Mouse (Mus musculus): ENCODE measurements at regions not wholly inside any gene's neighbourhood (a gene's known extent, or its start where the extent isn't known, plus 50 kb on each side); places are given as distances from the start of the nearest gene placed in this dataset.

GRCm38 (mm10) chr7:136021071-136021470, 304.9 kb upstream of the Mki67 start:
- Histone ChIP-seq H3K4me3 (replicated peaks; ENCODE audit: extremely low read depth, low read depth, low read length) (no peak overlapping the region), H3K4me1 (ENCODE audit: control insufficient read depth, insufficient read depth, low read length) (no peaks in the 10 kb centered on the region)
- 61% methylated on average over 2 of the region's 2 CpGs for WGBS
- DNase-seq = no peak
- no peak for TF ChIP-seq CTCF (IDR thresholded peaks at IDR 0.05; ENCODE audit: insufficient read depth, low read length)
- TF ChIP-seq POLR2A (IDR thresholded peaks at IDR 0.05; ENCODE audit: borderline replicate concordance, extremely low read depth, low read depth, low read length) = no peak

DNA sequence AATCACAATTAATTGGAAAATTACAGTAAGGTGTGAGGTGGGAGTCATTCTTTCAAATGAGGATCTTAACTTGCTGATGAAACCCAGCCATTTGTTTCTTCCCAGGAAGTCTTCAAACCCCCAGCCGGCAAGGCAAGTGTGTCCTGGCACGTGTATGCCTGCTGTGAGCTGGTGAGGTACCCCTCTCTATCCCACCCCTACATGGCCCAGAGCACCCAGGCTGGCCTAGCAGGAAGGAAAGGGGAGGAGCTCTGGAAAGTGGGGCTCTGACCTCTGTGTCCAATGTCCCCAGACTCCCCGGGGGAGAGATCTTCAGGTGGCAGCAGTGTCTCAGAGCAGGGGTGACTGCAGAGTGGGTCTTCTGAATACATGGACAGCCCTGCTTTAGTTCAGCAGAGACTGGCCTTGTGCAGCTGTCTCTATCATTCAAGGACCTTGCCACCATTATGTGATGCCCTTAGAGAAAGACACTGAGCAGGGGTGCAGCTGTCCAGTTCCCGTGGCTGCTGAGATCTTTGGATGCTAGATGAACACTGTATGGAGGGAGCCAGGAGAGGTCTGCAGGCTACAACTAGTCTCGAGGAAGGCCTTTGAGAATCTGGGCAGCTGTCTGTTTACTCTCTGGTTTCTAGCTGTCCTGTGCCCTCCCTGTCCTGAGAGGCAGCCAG, 306.8 kb upstream of the Mki67 start:
- DNase-seq = no peak
- no peaks in the 10 kb centered on the region for H3K4me1 ChIP-seq (ENCODE audit: control insufficient read depth, insufficient read depth, low read length)
- WGBS = 57% methylated on average over 5 of the region's 5 CpGs
- no peak for TF ChIP-seq CTCF (IDR thresholded peaks at IDR 0.05; ENCODE audit: insufficient read depth, low read length)
- TF ChIP-seq POLR2A (IDR thresholded peaks at IDR 0.05; ENCODE audit: borderline replicate concordance, extremely low read depth, low read depth, low read length) = no peak
- H3K4me3 ChIP-seq (replicated peaks; ENCODE audit: extremely low read depth, low read depth, low read length) = no peak overlapping the region

- no peaks in the 10 kb centered on the region for H3K4me1 ChIP-seq (ENCODE audit: control insufficient read depth, insufficient read depth, low read length)
- 68% methylated on average over 7 of the region's 7 CpGs for WGBS
- no peak for TF ChIP-seq CTCF (IDR thresholded peaks at IDR 0.05; ENCODE audit: insufficient read depth, low read length)
- no peak for TF ChIP-seq POLR2A (IDR thresholded peaks at IDR 0.05; ENCODE audit: borderline replicate concordance, extremely low read depth, low read depth, low read length)
- no peak overlapping the region for H3K4me3 ChIP-seq (replicated peaks; ENCODE audit: extremely low read depth, low read depth, low read length)
- DNase-seq = no peak
Measured at GRCm38 (mm10) chr7:136026451-136026850, 310.3 kb upstream of the Mki67 start.

DNA sequence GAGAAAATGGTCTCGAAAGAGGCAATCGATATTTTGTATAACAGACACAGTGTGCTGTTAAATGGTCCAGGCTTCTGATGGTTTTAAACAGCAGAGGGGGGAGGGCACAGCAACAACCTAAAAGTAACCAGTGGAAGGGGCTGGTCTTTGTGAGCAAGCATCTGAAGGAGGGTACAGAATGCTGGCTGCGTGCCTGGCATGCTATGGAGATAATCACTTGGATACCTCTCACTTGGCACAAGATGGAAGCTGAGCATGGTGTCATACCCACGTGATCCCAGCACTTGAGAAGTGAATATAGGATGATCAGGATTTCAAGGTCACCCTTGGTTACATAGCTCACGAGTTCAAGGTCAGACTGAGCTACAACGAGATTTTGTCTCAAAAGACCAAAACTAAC, 315.9 kb upstream of the Mki67 start:
- Histone ChIP-seq H3K4me1 (ENCODE audit: control insufficient read depth, insufficient read depth, low read length) (no peaks in the 10 kb centered on the region), H3K4me3 (replicated peaks; ENCODE audit: extremely low read depth, low read depth, low read length) (no peak overlapping the region)
- TF ChIP-seq CTCF (IDR thresholded peaks at IDR 0.05; ENCODE audit: insufficient read depth, low read length) (no peak), POLR2A (IDR thresholded peaks at IDR 0.05; ENCODE audit: borderline replicate concordance, extremely low read depth, low read depth, low read length) (no peak)
- WGBS = 77% methylated on average over 6 of the region's 6 CpGs
- no peak for DNase-seq

DNA sequence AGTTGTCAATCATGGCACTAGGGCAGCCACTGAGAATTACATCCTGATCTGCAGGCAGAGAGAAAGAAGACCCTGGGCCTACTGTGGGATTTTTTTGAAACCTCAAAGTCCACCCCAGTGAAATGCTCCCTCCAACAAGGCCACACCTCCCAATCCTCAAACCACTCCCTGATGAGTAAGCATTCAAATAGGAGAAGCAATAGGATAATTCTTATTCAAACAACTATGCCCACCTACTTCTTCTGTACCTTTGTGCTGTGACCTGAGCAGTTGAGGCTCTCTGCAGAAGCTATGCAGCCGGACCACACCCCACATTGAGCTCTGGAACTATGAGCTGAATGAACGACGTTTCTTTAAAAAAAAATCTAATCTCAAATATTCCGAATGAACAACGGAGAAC, 317.4 kb upstream of the Mki67 start:
- WGBS = 87% methylated on average over 5 of the region's 5 CpGs

GRCm38 (mm10) chr7:136035735-136036134, 319.6 kb upstream of the Mki67 start:
- Histone ChIP-seq H3K4me1 (ENCODE audit: control insufficient read depth, insufficient read depth, low read length) (no peaks in the 10 kb centered on the region), H3K4me3 (replicated peaks; ENCODE audit: extremely low read depth, low read depth, low read length) (no peak overlapping the region)
- 65% methylated on average over 7 of the region's 7 CpGs for WGBS
- DNase-seq = no peak
- no peak for TF ChIP-seq POLR2A (IDR thresholded peaks at IDR 0.05; ENCODE audit: borderline replicate concordance, extremely low read depth, low read depth, low read length)
- no peak for TF ChIP-seq CTCF (IDR thresholded peaks at IDR 0.05; ENCODE audit: insufficient read depth, low read length)

More for the DNA sequence above, 317.4 kb upstream of the Mki67 start:
- Histone ChIP-seq H3K4me1 (ENCODE audit: control insufficient read depth, insufficient read depth, low read length) (no peaks in the 10 kb centered on the region), H3K4me3 (replicated peaks; ENCODE audit: extremely low read depth, low read depth, low read length) (no peak overlapping the region)
- no peak for DNase-seq
- no peak for TF ChIP-seq CTCF (IDR thresholded peaks at IDR 0.05; ENCODE audit: insufficient read depth, low read length)
- TF ChIP-seq POLR2A (IDR thresholded peaks at IDR 0.05; ENCODE audit: borderline replicate concordance, extremely low read depth, low read depth, low read length) = no peak

DNA sequence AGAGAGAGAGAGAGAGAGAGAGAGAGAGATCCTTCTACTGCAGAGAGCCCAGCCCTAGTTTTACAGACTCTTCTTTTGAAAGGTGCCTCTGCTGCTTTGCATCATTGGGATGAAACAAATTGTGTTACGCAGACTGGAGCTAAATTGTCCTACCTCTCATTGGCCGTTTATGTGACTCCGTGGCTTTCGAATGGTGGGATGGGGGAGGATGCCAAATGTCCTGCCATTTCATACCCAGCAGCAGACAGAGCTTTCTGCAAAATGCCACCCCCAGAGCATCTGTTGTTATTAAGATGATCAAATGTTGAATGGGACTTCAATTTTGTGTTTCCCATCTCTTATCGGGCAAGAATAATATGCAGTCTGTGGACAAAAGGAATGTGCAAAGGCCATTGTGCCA, 321.9 kb upstream of the Mki67 start:
- 79% methylated on average over 5 of the region's 5 CpGs for WGBS
- no peak for DNase-seq
- Histone ChIP-seq H3K4me1 (ENCODE audit: control insufficient read depth, insufficient read depth, low read length) (no peaks in the 10 kb centered on the region), H3K4me3 (replicated peaks; ENCODE audit: extremely low read depth, low read depth, low read length) (no peak overlapping the region)
- TF ChIP-seq CTCF (IDR thresholded peaks at IDR 0.05; ENCODE audit: insufficient read depth, low read length) (no peak), POLR2A (IDR thresholded peaks at IDR 0.05; ENCODE audit: borderline replicate concordance, extremely low read depth, low read depth, low read length) (no peak)

DNA sequence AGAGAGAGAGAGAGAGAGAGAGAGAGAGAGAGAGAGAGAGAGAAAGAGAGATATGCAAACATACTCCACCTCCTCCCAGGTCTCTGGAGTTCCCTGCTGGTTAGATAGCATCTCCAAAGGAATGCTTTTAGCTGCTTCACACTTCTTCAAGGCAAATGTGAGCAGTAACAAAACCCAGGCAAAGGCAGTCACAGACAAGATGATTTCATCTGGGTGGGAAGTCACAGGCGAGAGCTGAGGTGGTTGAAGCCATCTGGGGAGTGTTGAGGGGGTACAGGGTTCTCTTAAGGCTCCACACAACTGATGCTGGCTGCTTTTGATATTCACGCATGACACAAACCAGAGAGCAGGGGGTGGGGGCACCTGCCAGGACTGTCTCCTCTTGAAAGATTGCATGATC, 322.7 kb upstream of the Mki67 start:
- no peak for TF ChIP-seq POLR2A (IDR thresholded peaks at IDR 0.05; ENCODE audit: borderline replicate concordance, extremely low read depth, low read depth, low read length)
- no peak for TF ChIP-seq CTCF (IDR thresholded peaks at IDR 0.05; ENCODE audit: insufficient read depth, low read length)
- no peak for DNase-seq
- 42% methylated on average over 2 of the region's 2 CpGs for WGBS
- Histone ChIP-seq H3K4me3 (replicated peaks; ENCODE audit: extremely low read depth, low read depth, low read length) (no peak overlapping the region), H3K4me1 (ENCODE audit: control insufficient read depth, insufficient read depth, low read length) (no peaks in the 10 kb centered on the region)

GRCm38 (mm10) chr7:136041921-136042320, 325.8 kb upstream of the Mki67 start:
- H3K4me1 ChIP-seq (ENCODE audit: control insufficient read depth, insufficient read depth, low read length) = peaks cover 4% of the 10 kb centered on the region; the same call in 1 of the 2 replicates
- no peak for DNase-seq
- no peak overlapping the region for H3K4me3 ChIP-seq (replicated peaks; ENCODE audit: extremely low read depth, low read depth, low read length)
- no peak for TF ChIP-seq CTCF (IDR thresholded peaks at IDR 0.05; ENCODE audit: insufficient read depth, low read length)
- TF ChIP-seq POLR2A (IDR thresholded peaks at IDR 0.05; ENCODE audit: borderline replicate concordance, extremely low read depth, low read depth, low read length) = no peak
- WGBS = 52% methylated on average over 4 of the region's 4 CpGs

- no peak for TF ChIP-seq POLR2A (IDR thresholded peaks at IDR 0.05; ENCODE audit: borderline replicate concordance, extremely low read depth, low read depth, low read length)
- Histone ChIP-seq H3K4me3 (replicated peaks; ENCODE audit: extremely low read depth, low read depth, low read length) (no peak overlapping the region), H3K4me1 (ENCODE audit: control insufficient read depth, insufficient read depth, low read length) (peaks cover 7% of the 10 kb centered on the region; the same call in 1 of the 2 replicates)
- 18% methylated on average over 14 of the region's 14 CpGs for WGBS
- no peak for DNase-seq
Measured at GRCm38 (mm10) chr7:136046645-136047363, 330.6 kb upstream of the Mki67 start.

All from lung, adult 2 months (tissue).